Mouse (Mus musculus) megakaryocyte progenitor cell, adult 5-6 weeks (primary cell): ENCODE results near the gene Klc3. TPM values are rescaled to one million over a fixed set of nuclear protein-coding genes. Genes with fewer than 3 reads are reported as not detected.
A peak's percentile ranks its signal among the peaks of the same experiment; 100 is the strongest.

Source experiments
- ATAC-seq: replicated peaks from 2 replicates; pipeline ENCODE4 v1.8.0; 2016; ENCODE audit warnings: mild to moderate bottlenecking, moderate TSS enrichment, inconsistent platforms; ENCODE audit not compliant: poor library complexity
- total RNA-seq, 2 experiments: library from RNA; stranded (forward) in 1 of 2; stranded (reverse) in 1 of 2; fragments of 157-497, 149-512 nt in 1 of 2; fragments of 200-1000 nt in 1 of 2; gene quantifications; 2 replicates each; pipeline versions ENCODE4 v1.2.3 to v1.2.4; 2015 to 2017

The Klc3 gene
- total RNA-seq, 2 experiments from 2014 or later, result not detected

DNA sequence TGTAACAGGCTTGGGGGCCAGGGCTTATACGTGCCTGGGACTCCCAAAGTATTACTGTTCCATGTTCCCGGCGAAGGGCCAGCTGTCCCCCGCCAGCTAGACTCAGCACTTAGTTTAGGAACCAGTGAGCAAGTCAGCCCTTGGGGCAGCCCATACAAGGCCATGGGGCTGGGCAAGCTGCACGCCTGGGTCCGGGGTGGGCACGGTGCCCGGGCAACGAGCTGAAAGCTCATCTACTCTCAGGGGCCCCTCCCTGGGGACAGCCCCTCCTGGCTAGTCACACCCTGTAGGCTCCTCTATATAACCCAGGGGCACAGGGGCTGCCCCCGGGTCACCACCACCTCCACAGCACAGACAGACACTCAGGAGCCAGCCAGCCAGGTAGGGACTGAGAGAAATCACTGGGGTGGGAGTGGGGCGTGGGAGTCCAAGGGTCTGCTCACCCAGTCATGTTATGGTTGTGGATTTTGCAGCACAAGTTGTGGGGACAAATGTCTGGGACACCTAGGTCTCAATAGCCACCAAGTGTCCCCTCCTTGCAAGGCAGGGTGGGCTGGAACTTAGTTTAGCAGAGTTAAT, 7.0 kb upstream of the Klc3 start:
- no peak for ATAC-seq

DNA sequence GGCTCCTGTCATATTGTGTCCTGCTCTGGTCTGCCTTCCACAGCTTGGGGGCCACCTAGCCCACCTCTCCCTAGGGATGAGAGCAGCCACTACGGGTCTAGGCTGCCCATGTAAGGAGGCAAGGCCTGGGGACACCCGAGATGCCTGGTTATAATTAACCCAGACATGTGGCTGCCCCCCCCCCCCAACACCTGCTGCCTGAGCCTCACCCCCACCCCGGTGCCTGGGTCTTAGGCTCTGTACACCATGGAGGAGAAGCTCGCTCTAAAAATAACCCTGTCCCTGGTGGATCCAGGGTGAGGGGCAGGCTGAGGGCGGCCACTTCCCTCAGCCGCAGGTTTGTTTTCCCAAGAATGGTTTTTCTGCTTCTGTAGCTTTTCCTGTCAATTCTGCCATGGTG, 5.8 kb upstream of the Klc3 start:
- no peak for ATAC-seq

DNA sequence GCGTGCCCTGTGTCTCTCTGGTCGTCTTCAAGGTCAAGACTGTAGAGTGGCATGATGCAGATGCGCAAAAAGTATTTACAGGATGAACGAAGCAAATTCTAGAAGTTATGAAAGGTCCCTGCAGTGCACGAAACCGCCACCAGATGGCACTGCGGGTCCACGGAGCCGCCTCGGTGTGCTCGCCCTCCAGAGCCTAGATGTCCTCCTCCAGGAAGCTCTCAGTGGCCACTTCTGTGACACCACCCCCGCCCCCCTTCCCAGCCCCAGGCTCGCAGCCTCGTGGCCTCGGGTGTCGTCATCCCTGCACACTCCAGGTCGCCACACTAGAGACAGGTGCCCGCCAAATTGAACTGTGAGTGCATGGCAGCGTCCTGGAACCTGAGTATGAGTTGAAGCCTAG, 1.5 kb upstream of the Klc3 start:
- ATAC-seq, result peak; percentile 93

DNA sequence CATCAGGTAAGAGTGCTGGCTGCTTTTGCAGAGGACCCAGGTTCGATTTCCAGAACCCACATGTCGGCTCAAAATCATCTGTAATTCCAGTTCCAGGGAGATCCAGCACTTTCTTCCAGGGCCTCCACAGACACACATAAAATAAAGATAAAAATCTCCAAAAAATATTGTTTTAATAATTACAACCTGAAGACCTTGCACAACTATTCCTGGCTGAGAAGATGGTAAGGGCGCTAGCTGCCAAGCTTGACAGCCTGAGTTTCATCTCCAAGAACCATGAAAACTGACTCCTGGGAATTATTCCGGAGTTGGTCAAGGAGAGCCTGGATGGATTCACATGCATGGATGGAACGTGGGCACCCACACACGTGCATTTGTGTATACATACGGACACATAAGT, 572 bp upstream of the Klc3 start, which contains the start of gene Ckm:
TSS of gene Ckm (plus strand) at position 301 of the 400 bp plus-strand sequence.
- no peak for ATAC-seq

DNA sequence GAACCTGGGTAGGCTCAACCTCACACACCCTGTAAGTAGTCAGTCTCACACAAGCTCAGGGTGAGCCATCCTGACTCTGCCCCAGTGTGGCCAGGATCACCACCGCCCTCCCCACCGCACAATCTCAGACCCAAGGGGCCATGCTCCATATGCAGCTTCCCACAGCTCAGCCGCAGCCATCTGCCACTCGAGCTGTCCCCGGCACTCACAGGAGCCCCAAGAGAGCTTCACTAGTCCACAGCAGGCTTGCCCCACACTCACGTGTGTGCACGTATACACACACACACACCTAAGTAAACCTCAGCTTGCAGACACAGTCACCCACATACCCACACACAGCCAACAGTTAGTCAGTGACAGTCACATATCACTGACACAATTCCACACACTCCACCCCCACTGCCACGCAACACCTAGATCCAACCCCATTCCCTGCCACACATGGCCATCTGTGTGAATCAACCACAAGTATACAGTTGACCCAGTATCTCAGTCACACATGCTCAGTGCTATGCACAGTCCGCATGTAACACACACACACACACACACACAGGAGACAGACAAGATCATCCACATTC, 1.3 kb downstream of the Klc3 start:
- no peak for ATAC-seq

DNA sequence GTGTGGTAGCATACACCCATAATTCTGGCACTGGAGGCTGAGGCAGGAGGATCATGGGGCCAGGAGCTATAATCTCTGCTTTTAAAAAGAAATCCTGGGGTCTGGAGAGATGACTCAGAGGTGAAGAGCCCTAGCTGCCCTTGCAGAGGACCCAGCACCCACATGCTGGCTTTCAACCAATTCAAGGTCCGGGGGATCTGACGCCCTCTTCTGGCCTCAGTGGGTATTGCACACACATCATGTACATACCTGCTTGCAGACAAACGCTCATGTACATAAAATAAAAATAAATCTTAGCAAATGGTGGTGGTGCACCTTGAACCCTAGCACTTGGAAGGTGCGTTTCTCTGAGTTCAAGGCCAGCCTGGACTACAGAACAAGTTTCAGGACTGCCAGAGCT, 3.0 kb downstream of the Klc3 start:
- no peak for ATAC-seq

DNA sequence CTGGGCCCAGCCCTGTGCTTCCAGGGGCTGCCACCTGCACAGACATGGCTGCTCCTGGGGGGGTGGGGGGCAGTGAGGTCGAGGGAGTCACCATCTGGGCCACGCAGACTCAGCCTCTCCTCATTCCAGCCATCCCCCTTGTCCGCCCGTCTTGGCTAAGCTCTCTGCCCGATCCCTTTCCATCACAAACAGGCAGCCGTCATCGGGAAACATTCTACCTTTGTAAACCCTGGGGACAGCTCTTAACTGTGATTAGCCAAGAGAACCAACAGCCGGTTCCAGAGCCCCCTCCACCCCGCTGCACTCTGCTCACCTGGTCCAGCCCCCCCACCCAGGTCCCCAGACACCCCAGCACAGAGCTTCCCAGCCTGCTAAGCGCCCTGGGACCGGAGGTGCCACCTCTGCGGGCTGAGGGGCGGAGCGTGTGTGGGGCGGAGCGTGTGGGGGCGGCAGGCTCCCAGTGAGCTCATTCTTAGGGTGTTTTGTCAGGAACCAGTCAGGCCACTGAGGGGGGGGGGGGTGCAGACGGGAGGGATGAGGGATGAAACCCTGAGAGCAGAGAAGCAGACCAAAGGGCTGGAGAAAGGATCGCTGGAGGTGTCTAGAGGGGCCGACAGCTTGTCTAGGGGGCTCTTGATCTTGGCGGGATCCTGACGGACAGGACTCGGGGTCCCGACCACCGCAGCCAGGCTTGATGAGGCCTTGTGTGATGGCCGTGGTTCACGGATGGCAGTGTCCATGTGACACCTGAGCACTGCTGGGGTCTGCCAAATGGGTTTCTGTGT, 4.2 kb downstream of the Klc3 start:
- ATAC-seq, result peak; percentile 70

DNA sequence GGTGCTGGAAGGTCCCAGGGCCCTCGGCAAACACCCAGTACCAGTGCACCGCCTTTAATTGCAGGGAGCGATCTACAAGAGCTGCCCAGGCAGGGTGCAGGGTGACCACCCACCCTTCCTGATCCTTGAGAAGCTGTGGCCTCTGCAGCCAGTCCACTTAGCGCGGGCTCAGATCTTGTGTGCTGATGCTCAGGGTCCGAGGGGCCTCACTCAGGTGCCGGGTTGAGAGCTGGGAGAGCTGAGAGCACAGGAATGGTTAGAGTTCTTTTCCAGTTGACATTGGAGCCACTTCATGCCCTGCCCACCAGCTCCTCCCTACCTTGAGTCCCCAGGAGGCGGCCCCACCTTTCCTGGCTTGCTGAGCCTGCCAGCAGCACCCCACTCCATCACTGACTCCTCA, 9.4 kb downstream of the Klc3 start:
- no peak for ATAC-seq

DNA sequence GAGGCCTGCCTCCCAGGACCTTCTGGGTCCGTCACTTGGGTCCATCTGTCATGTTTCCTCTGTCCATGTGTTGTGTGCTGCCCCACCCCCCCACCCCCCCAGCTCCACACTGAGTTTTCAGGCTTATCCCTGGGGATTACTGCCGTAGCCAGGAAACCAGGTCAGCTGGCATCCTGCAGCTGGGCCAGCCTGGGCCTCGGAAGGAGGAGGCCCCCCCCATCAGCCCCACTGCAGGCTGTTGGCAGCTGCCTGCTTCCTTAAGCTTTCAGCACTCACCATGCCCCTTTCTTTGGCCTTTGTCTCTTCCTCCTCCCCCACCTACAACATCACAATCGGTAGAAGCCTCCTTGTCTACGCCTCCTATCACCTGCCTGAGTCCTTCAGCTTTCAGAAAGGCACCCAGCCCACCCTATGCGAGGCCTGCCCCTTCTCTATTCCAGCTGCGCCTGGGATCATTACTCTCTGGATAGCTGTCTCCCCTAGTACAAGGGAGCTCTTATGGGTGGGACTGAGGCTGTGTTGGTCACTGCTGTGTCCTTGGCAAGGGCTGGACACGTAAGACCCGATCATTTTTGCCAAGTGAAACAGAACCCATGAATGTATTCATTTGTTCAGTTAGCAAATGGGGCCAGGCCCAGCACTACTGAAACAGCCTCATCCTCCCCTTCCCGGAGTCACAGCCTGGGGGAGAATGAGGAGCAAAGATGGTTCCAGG, 15.0 kb downstream of the Klc3 start:
- no peak for ATAC-seq

DNA sequence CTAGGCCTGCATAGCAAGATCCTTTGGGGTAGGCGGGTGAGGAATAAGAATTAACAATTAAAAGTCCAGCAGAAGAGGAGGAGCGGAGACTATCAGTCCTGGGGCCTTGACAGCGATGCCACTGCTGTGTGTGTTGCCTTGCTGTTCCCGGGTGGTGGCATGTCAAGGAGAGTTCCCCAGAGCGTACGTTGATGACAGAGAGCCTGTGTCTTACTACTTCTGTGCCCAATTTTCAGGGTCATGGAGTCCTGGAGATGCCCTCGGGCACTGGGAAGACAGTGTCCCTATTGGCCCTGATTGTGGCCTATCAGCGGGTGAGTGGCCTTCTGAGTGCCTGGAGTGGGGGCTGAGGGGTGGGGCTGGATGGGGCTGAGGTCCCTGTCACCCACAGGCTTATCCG, 20.2 kb downstream of the Klc3 start:
- ATAC-seq, result no peak

DNA sequence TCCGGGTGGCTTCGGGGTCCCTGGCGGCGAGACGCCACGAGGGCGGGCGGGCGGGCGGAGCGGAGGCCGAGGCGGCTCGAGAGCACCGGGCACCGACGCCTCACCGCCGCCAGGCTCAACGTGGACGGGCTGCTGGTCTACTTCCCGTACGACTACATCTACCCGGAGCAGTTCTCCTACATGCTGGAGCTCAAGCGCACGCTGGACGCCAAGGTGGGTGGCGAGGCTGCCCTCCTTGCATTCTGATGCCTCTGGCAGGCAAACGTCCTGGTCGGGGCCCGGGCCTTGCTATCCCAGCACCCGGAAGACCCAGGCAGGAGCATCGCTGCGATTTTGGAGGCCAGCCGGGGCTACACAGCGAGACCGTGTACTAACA, 21.8 kb downstream of the Klc3 start:
- peak; percentile 49 for ATAC-seq

DNA sequence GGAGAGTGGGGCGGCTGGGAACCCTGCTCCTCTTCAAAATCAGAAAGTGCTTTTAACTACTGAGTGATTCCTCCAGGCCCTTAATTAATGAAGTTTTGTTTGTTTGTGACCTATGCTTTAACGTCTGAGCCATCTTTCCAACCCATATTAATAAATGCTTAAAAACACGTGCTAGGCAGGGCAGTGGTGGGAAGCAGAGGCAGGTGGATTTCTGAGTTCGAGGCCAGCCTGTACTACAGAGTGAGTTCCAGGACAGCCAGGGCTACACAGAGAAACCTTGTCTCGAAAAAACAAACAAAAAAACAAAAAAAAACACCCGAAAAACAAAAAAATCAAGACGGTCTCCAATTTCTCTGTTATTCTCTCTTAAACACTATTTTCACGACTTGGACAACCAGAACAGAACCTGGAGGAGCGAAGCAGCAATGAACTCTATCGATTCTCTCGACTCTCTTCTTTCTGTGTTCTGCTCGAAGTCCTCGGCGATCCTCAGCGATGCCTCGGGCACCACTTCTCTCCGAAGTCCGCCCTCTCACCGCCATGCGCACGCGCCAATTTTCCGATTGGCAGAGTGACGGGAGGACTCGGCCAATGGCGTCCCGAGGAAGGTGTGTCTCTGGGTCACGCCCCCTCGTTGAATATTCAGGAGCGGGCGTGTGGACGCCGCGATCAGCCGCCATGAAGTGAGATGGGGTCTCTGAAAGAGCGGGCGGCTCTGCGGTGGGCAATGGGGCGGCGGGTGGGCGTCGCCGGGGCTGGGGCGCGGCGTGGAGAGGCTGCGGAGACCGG, 22.3 kb downstream of the Klc3 start, which contains the start of gene Ercc2:
TSS of gene Ercc2 (plus strand) at position 634 of the 789 bp plus-strand sequence.
- ATAC-seq, result peak; percentile 99

DNA sequence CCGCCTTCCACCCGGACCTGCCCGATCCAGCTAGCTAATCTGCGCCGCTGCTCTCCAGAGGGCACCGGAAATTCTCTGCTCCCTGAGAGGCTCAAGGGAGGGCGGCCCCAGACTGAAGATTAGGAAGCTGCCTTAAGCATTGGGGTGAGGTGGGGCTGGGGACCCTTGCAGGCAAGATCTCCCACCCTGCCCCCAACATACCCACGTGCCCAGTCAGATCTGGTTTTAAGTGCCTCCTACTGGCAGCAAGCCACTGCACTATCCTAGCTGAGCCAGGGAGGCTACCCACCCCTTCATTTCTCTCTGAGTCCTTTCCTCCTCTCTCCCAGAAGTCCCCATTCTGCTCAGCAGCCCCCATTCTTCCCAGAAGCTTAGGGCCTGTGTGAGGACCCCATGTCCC, 25.9 kb downstream of the Klc3 start:
- ATAC-seq, result no peak

DNA sequence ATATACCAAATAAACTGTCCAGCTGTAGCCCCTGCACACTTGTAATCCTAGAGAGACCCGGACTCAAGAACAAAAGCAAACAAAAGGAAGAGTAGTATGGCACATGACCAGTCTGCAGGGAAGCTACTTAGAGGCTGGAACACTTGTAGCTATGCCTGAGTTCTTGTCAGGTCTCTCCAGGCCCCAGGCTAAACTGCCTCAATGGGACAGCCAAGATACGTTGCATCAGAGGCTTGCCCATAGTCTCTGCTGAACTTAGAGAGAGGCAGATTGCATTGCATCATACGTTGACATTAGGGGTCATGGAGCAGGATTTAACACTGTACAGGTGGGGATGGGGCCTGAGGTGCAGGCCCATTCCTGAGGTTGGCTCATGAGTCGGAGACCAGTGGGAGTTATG, 27.9 kb downstream of the Klc3 start:
- ATAC-seq, result no peak

DNA sequence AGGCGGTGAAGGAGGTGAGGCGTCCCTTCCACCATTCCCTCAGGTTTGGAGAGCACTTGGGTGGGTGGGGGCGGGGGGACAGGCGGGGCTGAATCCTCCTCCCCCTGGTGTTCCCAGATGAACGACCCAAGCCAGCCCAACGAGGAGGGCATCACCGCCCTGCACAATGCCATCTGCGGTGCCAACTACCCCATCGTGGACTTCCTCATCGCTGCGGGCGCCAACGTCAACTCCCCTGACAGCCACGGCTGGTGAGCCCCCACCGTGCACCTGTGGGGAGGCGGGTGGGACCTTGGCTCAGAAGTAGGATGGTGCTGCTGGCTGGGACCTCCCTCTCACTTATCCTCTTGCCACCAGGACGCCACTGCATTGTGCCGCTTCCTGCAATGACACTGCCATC, 28.5 kb downstream of the Klc3 start:
- no peak for ATAC-seq

DNA sequence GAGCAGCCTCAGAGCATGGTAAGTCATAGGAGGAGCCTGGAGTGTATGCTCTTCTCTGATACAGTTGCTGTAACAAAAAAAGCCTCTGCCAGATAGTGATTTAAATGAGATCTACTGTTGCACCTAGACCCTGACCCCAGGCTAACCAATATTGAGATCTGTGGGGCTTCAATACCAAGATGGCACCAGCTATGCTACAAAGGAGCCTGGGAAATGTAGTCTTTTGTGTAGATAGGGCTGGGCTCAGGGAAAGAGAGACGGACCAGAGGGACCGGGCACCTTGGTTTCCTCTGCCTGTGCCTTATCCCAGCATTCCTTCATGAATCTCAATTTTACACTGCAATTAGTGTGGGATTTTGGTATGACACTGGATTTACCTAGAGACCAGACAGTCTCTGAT, 30.5 kb downstream of the Klc3 start:
- no peak for ATAC-seq

DNA sequence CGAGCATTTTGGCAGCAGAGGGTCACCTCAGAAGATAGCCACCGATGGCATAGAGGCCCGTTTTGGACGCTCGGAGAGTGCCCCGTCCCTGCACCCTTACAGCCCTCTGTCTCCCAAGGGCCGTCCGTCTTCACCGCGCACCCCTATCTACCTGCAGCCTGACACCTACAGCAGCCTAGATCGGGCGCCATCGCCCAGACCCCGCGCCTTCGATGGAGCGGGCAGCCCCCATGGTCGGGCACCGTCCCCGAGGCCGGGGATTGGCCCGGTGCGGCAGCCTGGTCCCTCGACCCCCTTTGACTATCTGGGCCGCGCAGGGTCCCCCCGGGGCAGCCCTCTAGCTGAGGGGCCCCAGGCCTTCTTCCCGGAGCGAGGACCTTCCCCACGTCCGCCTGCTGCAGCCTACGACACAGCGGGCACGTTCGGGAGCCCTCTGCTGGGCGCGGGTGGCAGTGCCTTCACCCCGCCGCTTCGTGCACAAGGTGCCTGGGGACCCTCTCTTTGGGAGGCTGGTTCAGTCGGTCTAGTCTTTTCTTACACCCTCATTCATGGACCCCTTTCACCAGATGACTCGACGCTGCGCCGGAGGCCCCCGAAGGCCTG, 34.0 kb downstream of the Klc3 start:
- ATAC-seq, result peak; percentile 97

DNA sequence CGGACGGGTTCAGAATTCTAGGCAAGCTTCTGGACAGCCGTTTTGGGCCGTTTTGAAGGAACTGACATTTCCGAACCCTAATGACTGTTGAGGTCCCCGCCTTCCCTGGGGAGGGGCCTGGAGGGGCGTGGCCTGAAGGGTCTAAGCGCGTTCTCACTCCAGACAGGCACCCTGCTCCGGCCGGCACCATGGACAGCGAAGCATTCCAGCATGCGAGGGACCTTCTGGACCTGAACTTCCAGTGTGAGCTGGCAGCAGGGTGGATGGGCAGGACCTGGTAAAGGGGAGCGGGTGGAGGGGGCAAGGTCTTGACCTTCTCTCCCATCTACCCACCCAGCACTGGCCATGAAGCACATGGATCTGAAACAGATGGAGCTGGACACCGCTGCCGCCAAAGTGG, 35.5 kb downstream of the Klc3 start:
- no peak for ATAC-seq

DNA sequence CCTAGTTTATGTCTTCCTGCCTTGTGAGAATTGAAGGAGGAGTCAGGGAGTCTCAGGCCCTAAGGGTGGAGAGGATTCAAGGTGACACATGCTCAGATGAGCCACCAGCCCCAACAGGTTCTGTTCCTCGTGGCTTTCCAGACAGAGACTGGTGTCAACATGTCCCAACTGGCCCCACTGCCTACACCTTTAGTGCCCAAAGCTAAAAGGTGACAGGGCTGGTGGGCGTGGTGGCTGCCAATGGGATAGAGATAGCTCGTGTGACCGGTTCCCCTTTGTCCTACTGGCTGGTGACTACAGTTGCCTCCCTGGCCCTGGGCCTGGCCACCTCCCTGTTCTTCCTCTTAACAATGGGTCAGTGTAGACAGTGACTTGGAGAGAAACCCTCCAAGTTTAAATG, 38.5 kb downstream of the Klc3 start:
- ATAC-seq, result no peak

DNA sequence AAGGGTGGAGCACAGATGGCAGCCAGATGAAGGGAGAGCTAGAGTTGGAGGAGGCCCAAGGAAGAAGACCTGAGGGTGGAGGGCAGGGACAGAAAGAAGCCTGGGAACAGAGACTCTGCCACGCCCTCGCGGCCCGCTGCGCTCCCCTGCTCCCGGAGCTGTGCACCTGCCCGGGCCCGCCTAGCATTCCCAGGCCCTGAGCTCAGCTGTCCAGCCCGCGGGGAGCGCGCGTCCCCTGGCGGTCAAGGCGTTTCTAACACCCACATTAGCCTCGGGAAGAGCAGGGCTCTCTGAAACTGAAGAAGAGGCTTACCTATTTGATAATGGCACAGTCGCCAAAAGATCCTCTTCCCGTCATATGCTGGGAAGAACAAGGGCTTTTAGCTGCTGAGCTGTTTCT, 40.0 kb downstream of the Klc3 start:
- peak; percentile 42 for ATAC-seq

DNA sequence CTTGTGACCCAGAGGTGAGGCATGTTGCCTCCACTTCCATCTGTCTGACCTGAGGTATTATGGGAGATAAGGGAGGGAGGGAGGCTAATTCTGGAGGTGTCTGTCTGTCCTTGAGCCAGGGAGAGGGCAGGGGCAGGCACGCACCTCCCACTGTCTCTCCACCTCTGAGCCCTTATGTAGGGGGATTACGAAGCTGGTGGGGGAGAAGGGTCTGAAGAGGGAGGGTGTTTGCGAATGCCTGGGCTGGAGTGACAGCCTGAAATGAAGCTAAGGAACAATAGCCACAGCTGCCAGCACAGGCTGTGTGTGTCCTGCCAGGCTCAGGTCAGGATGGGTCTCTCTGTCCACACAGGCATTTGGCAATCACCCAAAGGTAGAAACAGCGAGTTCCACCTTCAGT, 41.6 kb downstream of the Klc3 start:
- no peak for ATAC-seq
